Mouse (Mus musculus): ENCODE measurements around the gene Nrip2. TPM values are rescaled to one million over a fixed set of nuclear protein-coding genes. Genes with fewer than 3 reads are reported as not detected.
"Not testable (repeated sequence)": the region's sequence is repeated elsewhere in the genome, so short reads cannot be mapped to it uniquely, and the experiment has no call there.

Nrip2 gene
- polyA plus RNA-seq (2017; shearing (Covaris generic)): 1 to 10 TPM; 2.4 to 7.5 (median 4.2) TPM

- ATAC-seq: no peak
Observed at GRCm38 (mm10) chr6:128398996-128399395, at the start of gene Nrip2. TSS of gene Nrip2 (plus strand) at chr6:128399296.

DNA sequence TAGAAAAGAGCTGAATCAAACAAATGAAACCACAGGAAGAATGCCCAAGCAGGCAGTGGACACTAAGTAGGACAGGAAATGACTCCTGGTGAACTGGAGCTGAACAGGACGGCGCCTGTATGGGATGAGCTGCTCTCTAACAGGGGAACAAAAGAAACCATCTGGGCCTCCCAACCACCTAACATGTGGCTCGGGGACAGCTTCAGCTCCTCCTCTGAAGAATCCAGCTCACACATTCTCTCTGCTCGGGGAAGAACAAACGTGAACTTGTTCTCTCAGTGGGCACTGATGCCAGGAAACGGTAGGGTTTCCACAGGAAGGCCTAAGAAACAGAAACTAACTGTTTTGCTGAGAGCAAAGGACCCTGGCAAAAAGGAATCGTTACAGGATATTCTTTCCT, 49.4 kb upstream of the Nrip2 start:
- no peak for ATAC-seq

GRCm38 (mm10) chr6:128354140-128354539, 45.0 kb upstream of the Nrip2 start:
- no peak for ATAC-seq

- ATAC-seq: peak; percentile 17
Observed at GRCm38 (mm10) chr6:128355201-128355681, 43.9 kb upstream of the Nrip2 start.

DNA sequence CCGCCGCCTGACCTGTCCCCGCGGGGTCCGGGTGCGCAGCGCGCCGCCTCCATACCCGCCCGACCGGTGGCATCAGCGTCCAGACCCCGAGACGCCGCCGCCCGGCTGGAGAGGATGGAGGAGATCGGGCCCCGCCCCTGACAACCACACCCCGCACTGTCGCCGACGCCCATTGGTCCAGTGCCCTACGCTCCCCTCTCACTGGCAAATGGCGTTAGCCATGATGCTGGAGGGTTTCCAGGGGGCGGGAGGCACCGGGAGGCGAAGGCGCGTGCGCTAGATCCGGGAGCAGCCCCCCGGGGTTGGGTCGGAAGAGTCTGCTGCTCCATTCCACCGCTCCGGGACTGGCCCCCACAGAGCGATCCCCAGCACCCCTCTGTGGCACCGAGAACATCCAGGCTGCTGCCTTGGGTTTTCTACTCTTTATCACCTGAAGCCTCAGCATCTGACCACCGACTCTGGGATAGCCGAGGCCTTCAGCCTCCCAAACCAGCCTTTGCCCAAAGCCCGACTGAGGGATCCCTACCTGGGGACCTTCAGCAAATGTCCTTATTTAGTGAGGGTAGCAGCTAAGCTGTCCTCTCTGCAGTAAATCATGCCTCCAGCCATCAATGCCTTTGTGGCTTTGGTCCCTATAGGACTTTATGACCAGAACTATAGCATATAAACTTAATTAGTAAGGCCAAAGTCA, 43.2 kb upstream of the Nrip2 start, which contains the start of gene Tulp3:
TSS of gene Tulp3 (minus strand) at position 126 of the 691 bp plus-strand sequence.
- peak; percentile 94 for ATAC-seq

- peak; percentile 51 for ATAC-seq
Observed at GRCm38 (mm10) chr6:128358999-128359398, 40.1 kb upstream of the Nrip2 start.

DNA sequence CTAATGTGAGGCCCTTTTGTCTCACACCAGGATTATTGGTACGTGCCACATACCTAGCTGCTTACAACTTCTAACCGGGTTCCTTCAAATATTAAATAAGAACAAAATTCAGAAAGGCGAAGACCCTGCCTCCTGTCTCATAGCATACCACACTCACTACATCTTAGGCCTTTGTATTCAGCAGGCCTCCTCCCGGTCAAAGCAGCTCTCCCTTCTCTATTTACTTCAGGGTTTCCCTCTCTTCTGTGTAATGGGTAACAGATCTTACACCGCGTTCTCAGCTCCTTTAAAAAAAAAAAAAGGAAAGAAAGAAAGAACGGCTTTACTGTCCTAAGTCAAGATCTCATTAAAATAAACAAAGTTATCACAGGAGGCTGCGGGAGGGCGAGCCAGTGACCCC, 37.2 kb upstream of the Nrip2 start:
- no peak for ATAC-seq

- peak; percentile 82 for ATAC-seq
Observed at GRCm38 (mm10) chr6:128362381-128363006, 36.6 kb upstream of the Nrip2 start, which contains the start of the genes Rhno1 and Foxm1. TSS of gene Rhno1 (minus strand) at chr6:128362911. TSS of gene Foxm1 (plus strand) at chr6:128362967.

DNA sequence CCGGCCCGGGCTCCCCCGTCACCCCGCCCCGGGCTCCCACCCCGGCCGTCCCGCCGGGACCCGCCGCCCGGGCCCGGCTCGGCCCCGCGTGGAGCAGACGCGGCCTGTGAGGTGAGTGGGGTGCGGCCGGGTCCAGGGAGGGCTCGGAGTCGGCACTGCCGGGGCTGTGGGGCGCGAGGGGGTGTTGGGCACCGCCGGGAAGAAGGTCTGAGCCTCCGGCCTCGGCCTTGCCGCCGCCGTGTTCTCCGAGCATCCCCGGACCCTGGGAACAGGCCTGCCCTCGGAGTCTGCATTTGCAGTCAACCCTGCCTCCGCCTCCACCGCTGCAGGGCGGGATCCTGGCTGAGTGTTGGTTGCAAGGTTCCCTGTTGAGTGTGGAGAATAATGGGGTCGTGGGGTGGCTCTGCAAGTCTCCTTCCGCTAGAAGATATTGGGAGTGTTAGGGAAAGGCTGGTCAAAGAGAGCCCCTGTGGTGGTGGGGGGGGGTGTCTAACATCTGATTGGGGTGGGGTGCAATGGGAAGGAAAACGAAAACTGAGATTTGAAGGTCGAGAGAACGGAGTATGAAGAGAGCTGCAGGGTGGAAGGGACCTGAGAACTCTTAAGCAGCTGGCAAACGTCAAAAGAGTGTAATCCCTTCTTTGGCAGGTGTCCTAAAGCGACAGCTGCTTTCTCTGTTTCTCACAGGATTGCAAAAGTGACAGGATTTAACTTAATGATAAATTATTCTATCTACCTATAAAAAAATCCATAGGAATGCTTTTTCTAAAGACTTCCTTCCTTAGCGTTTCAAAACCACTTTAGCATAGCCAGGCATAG, 35.9 kb upstream of the Nrip2 start:
- ATAC-seq: no peak

GRCm38 (mm10) chr6:128364721-128365120, 34.4 kb upstream of the Nrip2 start:
- ATAC-seq: no peak

- ATAC-seq: no peak
Observed at GRCm38 (mm10) chr6:128366466-128366865, 32.6 kb upstream of the Nrip2 start.

GRCm38 (mm10) chr6:128370040-128370439, 29.1 kb upstream of the Nrip2 start:
- no peak for ATAC-seq

DNA sequence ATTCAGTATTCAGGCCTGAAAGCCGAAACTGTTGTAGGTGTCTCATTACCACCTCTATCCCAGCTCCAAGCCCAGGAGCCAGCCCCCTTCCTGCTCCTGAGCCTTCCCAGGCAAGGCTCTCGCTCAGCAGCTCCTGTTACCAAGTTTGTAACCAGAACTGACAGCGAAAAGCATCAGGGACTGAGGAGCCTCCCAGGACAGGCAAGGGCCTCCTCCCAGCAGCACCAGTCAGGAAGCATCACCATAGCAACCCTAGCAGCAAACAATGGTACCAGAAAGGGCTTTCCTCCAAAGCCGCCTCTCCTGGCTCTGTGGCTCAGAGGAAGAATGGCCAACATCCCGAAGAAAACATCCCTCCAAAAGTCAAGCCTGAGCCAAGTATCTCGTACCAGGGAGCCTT, 23.9 kb upstream of the Nrip2 start, which contains the start of the genes Tex52 and Gm44596:
TSS of gene Tex52 (plus strand) at position 265 of the 400 bp plus-strand sequence.
TSS of gene Gm44596 (plus strand) at position 312 of the 400 bp plus-strand sequence.
- ATAC-seq: no peak

DNA sequence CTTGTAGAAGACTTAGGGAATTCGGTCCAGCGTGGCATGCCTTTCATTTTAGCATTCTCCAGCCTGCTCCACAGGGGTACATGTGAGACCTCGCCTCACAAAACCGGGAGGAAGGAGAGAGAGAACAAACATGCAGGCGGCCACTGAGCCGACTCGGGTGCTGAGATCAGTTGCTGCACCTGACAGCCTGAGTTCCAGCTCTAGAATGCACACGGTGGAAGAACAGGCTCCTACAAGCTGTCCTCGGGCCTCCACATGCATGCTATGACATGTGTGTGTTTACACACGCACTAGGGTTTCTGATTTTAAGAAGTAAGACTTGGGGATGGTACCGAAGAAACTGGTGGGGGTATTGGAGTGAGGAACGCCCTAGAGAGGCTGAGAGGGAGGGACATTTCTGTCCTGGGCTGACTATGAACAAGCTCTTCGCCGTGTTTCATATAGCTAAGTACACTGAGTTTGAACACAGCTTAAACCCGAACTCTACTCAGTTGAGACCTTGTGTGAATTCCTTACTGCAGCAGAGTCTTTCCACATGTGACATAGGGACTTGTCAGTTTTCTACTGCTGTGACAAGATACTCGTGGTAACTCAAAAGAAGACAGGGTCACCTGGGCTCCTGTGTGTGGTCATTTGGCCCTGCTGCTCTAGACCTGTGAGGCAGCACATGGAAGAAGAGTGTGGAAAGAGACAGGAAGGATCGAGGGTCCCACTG, 22.6 kb upstream of the Nrip2 start:
- no peak for ATAC-seq

GRCm38 (mm10) chr6:128379636-128380035, 19.5 kb upstream of the Nrip2 start:
- no peak for ATAC-seq

- not testable (repeated sequence) for ATAC-seq
Observed at GRCm38 (mm10) chr6:128380594-128381167, 18.4 kb upstream of the Nrip2 start.

DNA sequence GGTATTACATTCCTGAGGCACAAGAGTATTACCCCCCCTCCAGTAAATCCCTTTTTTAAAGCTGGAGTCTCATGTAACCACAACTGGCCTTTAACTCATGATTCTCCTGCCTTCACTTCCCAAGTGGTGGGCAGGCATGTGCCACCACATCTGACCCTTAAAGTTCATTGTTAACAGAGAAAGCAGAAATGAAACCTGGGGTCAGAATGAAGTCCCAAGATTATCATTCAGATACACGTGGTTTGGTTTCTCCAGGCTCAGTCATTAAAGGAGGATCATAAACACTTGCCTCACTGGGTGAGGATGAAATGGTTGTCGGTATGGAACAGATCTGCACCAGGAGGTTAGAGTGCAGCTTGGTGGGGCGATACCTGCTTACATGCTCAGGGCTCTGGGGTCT, 17.8 kb upstream of the Nrip2 start:
- no peak for ATAC-seq

DNA sequence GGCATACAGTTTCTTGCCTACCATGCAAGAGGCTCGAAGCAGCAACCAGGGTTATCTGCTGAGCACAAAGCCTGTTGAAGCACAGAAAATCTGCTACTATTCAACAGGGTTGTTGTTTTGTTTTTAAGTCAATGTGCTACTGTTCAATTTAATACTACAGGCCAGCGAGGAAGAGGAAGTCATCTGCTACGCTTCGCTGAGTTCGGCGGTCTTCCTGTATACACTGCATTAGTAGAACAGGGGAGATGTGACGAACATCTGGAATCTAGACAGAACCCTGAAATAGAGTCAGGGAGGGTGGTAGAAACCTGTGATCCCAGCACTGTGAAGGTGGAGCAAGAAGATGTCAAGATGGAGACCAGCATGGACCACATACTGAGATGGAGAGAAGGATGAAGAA, 15.3 kb upstream of the Nrip2 start:
- ATAC-seq: no peak

DNA sequence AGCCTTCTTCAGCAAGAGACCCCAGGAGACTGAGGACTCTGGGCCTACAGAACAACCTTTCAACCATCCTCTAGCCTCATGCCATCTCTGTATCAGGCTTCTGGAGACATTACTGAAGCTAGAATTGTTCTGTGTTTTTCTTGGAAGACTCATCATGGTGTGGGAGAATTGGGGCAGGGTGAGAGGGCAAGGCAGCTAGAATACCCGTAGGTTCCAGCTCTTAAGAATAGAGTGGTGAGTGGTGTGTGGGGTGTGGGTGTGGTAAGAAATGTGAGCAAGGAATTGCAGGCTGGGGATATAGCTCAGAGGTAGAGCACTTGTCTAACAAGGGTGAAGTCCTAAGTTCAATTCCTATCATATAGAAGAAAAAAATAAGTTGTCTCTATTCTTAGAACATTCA, 14.1 kb upstream of the Nrip2 start:
- no peak for ATAC-seq

GRCm38 (mm10) chr6:128389185-128389584, 9.9 kb upstream of the Nrip2 start:
- no peak for ATAC-seq

DNA sequence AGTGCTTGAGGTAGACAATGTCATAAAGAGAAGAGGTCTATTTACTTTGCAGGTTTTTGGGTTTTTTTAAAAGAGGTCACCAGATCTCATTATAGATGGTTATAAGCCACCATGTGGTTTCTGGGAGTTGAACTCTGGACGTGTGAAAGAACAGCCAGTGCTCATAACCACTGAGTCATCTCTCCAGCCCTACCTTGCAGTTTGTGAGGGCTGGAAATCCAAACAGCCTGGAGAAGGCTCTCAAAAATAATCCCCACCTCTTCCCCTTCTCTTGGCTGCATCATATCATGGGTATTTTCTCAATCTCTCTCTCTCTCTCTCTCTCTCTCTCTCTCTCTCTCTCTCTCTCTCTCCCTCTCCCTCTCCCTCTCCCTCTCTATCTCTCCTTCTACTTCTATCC, 8.4 kb upstream of the Nrip2 start:
- no peak for ATAC-seq
